Mouse (Mus musculus): ENCODE measurements at regions not wholly inside any gene's neighbourhood (a gene's known extent, or its start where the extent isn't known, plus 50 kb on each side); places are given as distances from the start of the nearest gene placed in this dataset.
"Not testable (repeated sequence)": the region's sequence is repeated elsewhere in the genome, so short reads cannot be mapped to it uniquely, and the experiment has no call there.

DNA sequence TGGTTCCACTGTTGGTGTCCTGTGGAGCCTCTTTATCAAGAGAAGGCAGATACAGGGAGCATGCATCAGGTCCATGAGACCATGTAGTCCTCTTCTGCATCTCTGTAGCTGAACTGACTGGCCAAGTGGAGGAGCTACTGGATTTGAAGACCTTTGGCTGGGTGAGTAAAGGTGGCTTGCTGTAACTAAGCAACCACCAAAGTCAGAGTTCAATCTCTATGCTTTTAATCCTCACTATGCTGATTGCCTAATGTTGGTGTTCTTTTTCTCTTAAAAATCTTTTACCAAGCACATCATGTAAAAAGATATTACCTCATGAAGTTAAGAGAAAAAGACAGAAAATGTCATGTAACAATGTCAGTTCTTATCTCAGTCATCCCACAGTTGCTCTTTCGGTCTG, 265.2 kb downstream of the Epm2a start:
- H3K9me3 ChIP-seq (ENCODE audit: control insufficient read depth, low read length): no peaks in the 10 kb centered on the region
- no peaks in the 10 kb centered on the region for H3K27me3 ChIP-seq (ENCODE audit: control insufficient read depth, insufficient read depth, low read length)
- H3K27ac ChIP-seq: no peak overlapping the region
- no peak overlapping the region for H3K9ac ChIP-seq (replicated peaks)
- H3K4me3 ChIP-seq (ENCODE audit: insufficient read depth in 1 of 2, low read depth in 2 of 2, low read length in 2 of 2): no peak overlapping the region
- H3K4me2 ChIP-seq (ENCODE audit: low read depth): no peak overlapping the region
- 77% methylated on average over 1 of the region's 1 CpGs for WGBS (ENCODE audit: insufficient replicate concordance)
- H3K4me1 ChIP-seq (replicated peaks; ENCODE audit: control insufficient read depth in 2 of 2, insufficient read depth in 2 of 2, low read length in 1 of 2): no peaks in the 10 kb centered on the region
- no peak for TF ChIP-seq CTCF (IDR thresholded peaks at IDR 0.05; ENCODE audit: low read depth)
- no peak for TF ChIP-seq EP300 (IDR thresholded peaks at IDR 0.05; ENCODE audit: low read depth)
- DNase-seq (ENCODE audit: low read depth in 3 of 3, low spot score in 3 of 3) (no peak), ATAC-seq (ENCODE audit: insufficient read depth) (no peak)
- H3K36me3 ChIP-seq (replicated peaks; ENCODE audit: control insufficient read depth, insufficient read depth, low read depth): no peaks in the 10 kb centered on the region

DNA sequence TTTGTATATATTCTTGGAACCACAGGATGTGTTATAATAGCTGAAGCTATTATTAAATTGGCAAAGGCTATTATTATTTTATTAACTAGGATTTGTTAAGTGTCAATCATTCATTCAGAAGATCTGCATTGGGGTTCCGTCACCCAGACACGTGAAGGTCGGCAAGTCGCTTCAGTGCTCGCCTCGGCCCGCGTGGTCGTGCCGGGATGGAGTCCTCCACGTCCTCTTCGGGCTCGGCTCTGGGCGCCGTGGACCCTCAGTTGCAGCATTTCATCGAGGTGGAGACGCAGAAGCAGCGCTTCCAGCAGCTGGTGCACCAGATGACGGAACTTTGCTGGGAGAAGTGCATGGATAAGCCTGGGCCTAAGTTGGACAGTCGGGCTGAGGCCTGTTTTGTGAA, 265.9 kb downstream of the Epm2a start:
- not testable (repeated sequence) for H3K36me3 ChIP-seq (replicated peaks; ENCODE audit: control insufficient read depth, insufficient read depth, low read depth); H3K4me1 ChIP-seq (replicated peaks; ENCODE audit: control insufficient read depth in 2 of 2, insufficient read depth in 2 of 2, low read length in 1 of 2); H3K4me2 ChIP-seq (ENCODE audit: low read depth); H3K27me3 ChIP-seq (ENCODE audit: control insufficient read depth, insufficient read depth, low read length); H3K9ac ChIP-seq (replicated peaks); H3K4me3 ChIP-seq (ENCODE audit: insufficient read depth in 1 of 2, low read depth in 2 of 2, low read length in 2 of 2); DNase-seq (ENCODE audit: low read depth in 3 of 3, low spot score in 3 of 3); H3K27ac ChIP-seq; H3K9me3 ChIP-seq (ENCODE audit: control insufficient read depth, low read length); ATAC-seq (ENCODE audit: insufficient read depth)
- 80% methylated on average over 15 of the region's 20 CpGs for WGBS (ENCODE audit: insufficient replicate concordance)

DNA sequence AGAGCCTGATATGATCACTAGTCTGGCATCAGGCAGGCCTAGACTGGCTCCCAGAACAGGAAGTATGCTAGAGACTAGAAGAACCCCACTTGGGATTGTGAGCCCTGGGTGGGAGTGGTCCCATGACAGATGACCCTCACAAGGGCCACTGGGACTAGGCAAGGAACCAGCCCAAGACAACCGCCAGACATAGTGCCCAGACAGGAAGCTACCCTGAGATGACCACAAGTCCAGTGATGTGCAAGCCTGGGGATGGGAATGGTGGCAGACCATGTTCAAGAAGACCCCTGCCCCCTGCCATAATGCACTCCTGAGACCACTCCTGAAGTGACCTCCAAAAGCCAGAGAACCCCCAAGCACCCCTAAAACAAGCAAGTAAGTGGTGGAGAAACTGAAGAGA, 304.9 kb downstream of the Epm2a start:
- no peaks in the 10 kb centered on the region for H3K36me3 ChIP-seq (replicated peaks; ENCODE audit: control insufficient read depth, insufficient read depth, low read depth)
- no peak overlapping the region for H3K9ac ChIP-seq (replicated peaks)
- H3K27me3 ChIP-seq (ENCODE audit: control insufficient read depth, insufficient read depth, low read length): no peaks in the 10 kb centered on the region
- H3K27ac ChIP-seq: no peak overlapping the region
- no peak for DNase-seq (ENCODE audit: low read depth in 3 of 3, low spot score in 3 of 3)
- no peaks in the 10 kb centered on the region for H3K9me3 ChIP-seq (ENCODE audit: control insufficient read depth, low read length)
- no peak overlapping the region for H3K4me2 ChIP-seq (ENCODE audit: low read depth)
- 62% methylated on average over 1 of the region's 1 CpGs for WGBS (ENCODE audit: insufficient replicate concordance)
- H3K4me3 ChIP-seq (ENCODE audit: insufficient read depth in 1 of 2, low read depth in 2 of 2, low read length in 2 of 2): no peak overlapping the region
- TF ChIP-seq EP300 (IDR thresholded peaks at IDR 0.05; ENCODE audit: low read depth) (no peak), CTCF (IDR thresholded peaks at IDR 0.05; ENCODE audit: low read depth) (no peak)
- no peak for ATAC-seq (ENCODE audit: insufficient read depth)
- H3K4me1 ChIP-seq (replicated peaks; ENCODE audit: control insufficient read depth in 2 of 2, insufficient read depth in 2 of 2, low read length in 1 of 2): no peaks in the 10 kb centered on the region

DNA sequence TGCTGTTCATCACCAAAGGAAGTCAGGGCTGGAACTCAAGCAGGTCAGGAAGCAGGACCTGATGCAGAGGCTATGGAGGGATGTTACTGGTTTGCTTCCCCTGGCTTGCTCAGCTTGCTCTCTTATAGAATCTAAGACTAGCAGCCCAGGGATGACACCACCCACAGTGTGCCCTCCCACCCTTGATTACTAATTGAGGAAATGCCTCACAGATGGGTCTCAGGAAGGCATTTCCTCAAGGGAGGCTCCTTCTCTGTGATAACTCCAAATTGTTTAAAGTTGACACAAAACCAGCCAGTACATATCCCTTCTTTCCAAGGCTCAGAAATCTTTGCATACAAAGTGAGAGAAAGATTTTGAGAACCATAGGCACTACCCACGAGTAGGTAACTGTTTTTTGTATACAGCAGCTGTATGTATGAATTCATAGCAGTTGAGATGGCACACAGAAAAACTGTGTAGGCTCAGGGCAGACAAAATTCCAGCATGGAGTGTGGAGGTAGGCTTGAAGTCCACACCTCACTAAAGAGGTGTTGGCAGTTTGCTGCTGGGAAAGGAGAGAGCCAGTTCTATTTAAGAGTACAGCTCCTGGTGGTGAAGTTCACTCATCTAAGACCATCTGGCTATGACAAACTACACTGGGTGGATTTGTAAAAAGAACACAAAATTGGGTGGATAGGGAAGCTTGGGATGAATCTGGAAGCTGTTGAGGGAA, 317.0 kb downstream of the Epm2a start:
- DNase-seq (ENCODE audit: low read depth in 3 of 3, low spot score in 3 of 3): no peak
- 16% methylated on average over 1 of the region's 1 CpGs for WGBS (ENCODE audit: insufficient replicate concordance)
- Histone ChIP-seq H3K9ac (replicated peaks) (no peak overlapping the region), H3K4me1 (replicated peaks; ENCODE audit: control insufficient read depth in 2 of 2, insufficient read depth in 2 of 2, low read length in 1 of 2) (no peaks in the 10 kb centered on the region), H3K36me3 (replicated peaks; ENCODE audit: control insufficient read depth, insufficient read depth, low read depth) (no peaks in the 10 kb centered on the region), H3K9me3 (ENCODE audit: control insufficient read depth, low read length) (no peaks in the 10 kb centered on the region), H3K27ac (no peak overlapping the region), H3K4me2 (ENCODE audit: low read depth) (no peak overlapping the region), H3K4me3 (ENCODE audit: insufficient read depth in 1 of 2, low read depth in 2 of 2, low read length in 2 of 2) (no peak overlapping the region), H3K27me3 (ENCODE audit: control insufficient read depth, insufficient read depth, low read length) (no peaks in the 10 kb centered on the region)
- no peak for TF ChIP-seq EP300 (IDR thresholded peaks at IDR 0.05; ENCODE audit: low read depth)
- TF ChIP-seq CTCF (IDR thresholded peaks at IDR 0.05; ENCODE audit: low read depth): no peak
- ATAC-seq (ENCODE audit: insufficient read depth): no peak

DNA sequence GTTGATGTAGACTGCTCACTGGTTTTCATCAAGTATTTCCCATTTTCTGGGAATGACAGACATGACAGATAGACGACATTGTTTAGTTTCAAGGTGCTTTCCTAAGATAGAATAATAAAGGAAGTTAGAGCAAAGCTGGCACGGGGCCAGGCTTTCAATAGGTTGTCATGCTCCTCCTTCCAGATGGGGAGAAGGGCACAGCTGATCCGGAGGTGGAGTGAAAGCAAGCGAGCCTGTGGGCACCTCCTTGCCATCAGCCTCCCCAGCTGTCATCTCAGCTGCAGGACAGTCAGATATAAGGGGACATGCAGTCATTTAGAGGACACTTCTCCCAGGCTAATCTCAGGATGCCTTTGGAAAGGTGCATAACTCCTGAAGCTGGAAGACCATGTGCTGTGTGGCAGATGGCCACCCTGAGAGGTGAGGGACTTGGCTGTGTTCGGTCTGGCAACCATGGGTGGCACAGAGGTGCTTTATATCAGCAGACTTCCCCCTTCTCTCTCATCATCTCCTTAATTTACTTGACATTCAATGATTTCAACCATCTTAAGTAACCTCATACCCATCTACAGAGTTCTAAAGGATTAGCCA, 318.6 kb downstream of the Epm2a start:
- WGBS (ENCODE audit: insufficient replicate concordance): 26% methylated on average over 5 of the region's 5 CpGs

More for the DNA sequence above, 318.6 kb downstream of the Epm2a start:
- H3K4me1 ChIP-seq (replicated peaks; ENCODE audit: control insufficient read depth in 2 of 2, insufficient read depth in 2 of 2, low read length in 1 of 2): no peaks in the 10 kb centered on the region
- DNase-seq (ENCODE audit: low read depth in 3 of 3, low spot score in 3 of 3): no peak
- no peak overlapping the region for H3K4me2 ChIP-seq (ENCODE audit: low read depth)
- no peak overlapping the region for H3K4me3 ChIP-seq (ENCODE audit: insufficient read depth in 1 of 2, low read depth in 2 of 2, low read length in 2 of 2)
- H3K27me3 ChIP-seq (ENCODE audit: control insufficient read depth, insufficient read depth, low read length): no peaks in the 10 kb centered on the region
- no peak for ATAC-seq (ENCODE audit: insufficient read depth)
- no peaks in the 10 kb centered on the region for H3K36me3 ChIP-seq (replicated peaks; ENCODE audit: control insufficient read depth, insufficient read depth, low read depth)
- no peak for TF ChIP-seq CTCF (IDR thresholded peaks at IDR 0.05; ENCODE audit: low read depth)
- TF ChIP-seq EP300 (IDR thresholded peaks at IDR 0.05; ENCODE audit: low read depth): no peak
- no peaks in the 10 kb centered on the region for H3K9me3 ChIP-seq (ENCODE audit: control insufficient read depth, low read length)
- no peak overlapping the region for H3K9ac ChIP-seq (replicated peaks)
- no peak overlapping the region for H3K27ac ChIP-seq
